Mouse (Mus musculus): ENCODE results near the gene Slc22a2. TPM values are rescaled to one million over a fixed set of nuclear protein-coding genes. Genes with fewer than 3 reads are reported as not detected.

The Slc22a2 gene
- polyA plus RNA-seq, 1 experiment = not detected

GRCm38 (mm10) chr17:12654061-12654460 is 70.1 kb downstream of the Slc22a2 start:
- Histone ChIP-seq H3K27me3 (ENCODE audit: control insufficient read depth) (no peaks in the 10 kb centered on the region), H3K36me3 (ENCODE audit: control insufficient read depth) (no peaks in the 10 kb centered on the region), H3K4me3 (replicated peaks) (no peak overlapping the region), H3K4me1 (ENCODE audit: control insufficient read depth) (no peaks in the 10 kb centered on the region), H3K9me3 (ENCODE audit: control insufficient read depth, low read length) (no peaks in the 10 kb centered on the region)
- TF ChIP-seq TAL1 (IDR thresholded peaks at IDR 0.05; ENCODE audit: low read length) (no peak), GATA1 (IDR thresholded peaks at IDR 0.05; ENCODE audit: low read length) (no peak)

DNA sequence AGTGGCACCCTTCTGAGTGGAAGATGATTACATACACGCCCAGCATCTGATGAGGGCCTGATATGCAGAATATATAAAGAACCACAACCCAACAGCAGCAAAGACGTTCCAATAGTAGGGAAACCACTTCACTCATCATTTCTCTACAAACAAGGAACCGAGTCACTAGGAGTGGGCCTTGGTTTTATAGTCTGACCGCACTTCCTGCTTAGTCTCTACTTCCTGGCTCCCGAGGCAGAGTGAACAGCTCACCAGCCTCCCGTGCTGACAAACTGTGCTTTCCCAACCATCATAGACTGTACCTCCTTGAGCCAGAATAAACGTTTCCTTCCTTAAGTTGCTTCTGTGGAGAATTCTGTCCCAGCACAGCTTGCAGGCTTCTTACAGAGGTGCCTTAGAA is 71.9 kb downstream of the Slc22a2 start:
- no peaks in the 10 kb centered on the region for H3K27me3 ChIP-seq (ENCODE audit: control insufficient read depth)
- H3K9me3 ChIP-seq (ENCODE audit: control insufficient read depth, low read length) = no peaks in the 10 kb centered on the region
- no peaks in the 10 kb centered on the region for H3K4me1 ChIP-seq (ENCODE audit: control insufficient read depth)
- no peaks in the 10 kb centered on the region for H3K36me3 ChIP-seq (ENCODE audit: control insufficient read depth)
- TF ChIP-seq GATA1 (IDR thresholded peaks at IDR 0.05; ENCODE audit: low read length) (no peak), TAL1 (IDR thresholded peaks at IDR 0.05; ENCODE audit: low read length) (no peak)
- H3K4me3 ChIP-seq (replicated peaks) = no peak overlapping the region

DNA sequence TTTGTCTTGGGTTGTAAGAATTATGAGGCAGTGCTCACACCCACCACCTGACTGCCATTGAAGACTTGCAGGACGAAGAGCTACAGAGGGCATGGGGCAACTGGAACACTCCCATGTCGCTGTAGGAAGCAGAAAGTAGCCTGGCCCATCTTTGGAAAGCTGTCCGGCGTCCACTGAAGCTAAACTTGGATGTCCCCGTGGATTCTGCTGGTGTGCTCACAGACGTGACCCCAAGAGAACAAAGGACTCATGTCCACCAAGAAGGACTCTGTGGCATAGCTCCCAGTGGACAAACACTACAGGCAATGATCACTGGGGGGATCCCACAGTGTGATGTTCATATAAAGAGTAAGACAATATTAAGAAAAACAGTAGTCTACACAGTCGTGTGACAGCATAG is 74.9 kb downstream of the Slc22a2 start:
- TF ChIP-seq TAL1 (IDR thresholded peaks at IDR 0.05; ENCODE audit: low read length) (no peak), GATA1 (IDR thresholded peaks at IDR 0.05; ENCODE audit: low read length) (no peak)
- Histone ChIP-seq H3K36me3 (ENCODE audit: control insufficient read depth) (no peaks in the 10 kb centered on the region), H3K4me1 (ENCODE audit: control insufficient read depth) (no peaks in the 10 kb centered on the region), H3K4me3 (replicated peaks) (no peak overlapping the region), H3K9me3 (ENCODE audit: control insufficient read depth, low read length) (no peaks in the 10 kb centered on the region), H3K27me3 (ENCODE audit: control insufficient read depth) (peaks cover 5% of the 10 kb centered on the region)

DNA sequence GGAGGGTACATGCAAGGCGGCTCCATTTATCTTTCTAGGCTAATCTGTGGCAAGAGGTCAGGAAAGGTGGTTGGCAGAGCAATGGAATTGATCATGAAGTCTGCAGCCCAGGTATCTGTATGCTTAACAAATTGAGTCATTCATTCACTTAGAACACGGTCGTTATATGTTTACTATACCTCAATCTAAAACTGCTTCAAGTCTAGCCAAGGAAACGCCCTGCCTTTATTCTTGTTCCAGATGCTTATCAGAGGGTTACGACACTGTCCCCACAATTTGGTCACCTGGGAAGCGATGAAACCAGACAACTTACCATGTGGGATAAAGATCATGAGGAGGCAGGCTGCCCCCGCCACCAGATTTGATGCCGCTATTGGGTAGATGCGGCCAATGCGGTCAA is 75.3 kb downstream of the Slc22a2 start:
- H3K4me1 ChIP-seq (ENCODE audit: control insufficient read depth) = no peaks in the 10 kb centered on the region
- H3K36me3 ChIP-seq (ENCODE audit: control insufficient read depth) = no peaks in the 10 kb centered on the region
- TF ChIP-seq GATA1 (IDR thresholded peaks at IDR 0.05; ENCODE audit: low read length) (no peak), TAL1 (IDR thresholded peaks at IDR 0.05; ENCODE audit: low read length) (no peak)
- H3K9me3 ChIP-seq (ENCODE audit: control insufficient read depth, low read length) = no peaks in the 10 kb centered on the region
- H3K4me3 ChIP-seq (replicated peaks) = no peak overlapping the region
- peaks cover 5% of the 10 kb centered on the region for H3K27me3 ChIP-seq (ENCODE audit: control insufficient read depth)

DNA sequence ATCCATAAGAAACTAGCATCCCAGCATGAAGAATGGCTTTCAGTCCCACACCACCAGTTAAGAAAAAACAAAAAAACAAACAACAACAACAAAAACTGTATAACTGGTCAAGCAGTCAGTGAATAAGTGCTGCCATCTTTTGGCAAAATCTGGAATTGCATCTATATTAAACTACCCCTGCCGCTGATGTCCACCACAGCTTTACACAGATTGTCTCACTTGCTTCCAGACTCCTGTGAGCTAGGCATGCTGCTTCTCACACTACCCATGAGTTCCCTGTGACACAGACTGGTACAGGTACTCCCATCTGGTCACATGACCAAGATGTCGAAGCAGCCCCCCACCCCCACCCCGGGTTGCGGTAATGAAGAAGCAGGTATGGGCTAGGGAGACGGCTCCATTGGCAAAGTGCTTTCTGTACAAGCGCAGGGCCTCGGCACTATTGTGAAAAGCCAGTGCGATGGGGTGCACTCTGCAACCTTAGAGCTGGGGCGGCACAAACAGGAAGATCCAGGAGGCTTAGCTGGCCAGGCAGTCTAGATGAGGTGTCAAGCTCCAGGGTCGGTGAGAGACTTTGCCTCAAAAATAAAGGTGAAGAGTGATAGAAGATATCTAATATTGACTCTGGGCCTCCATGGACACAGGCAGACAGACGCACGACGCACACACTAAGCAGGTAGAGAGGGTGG is 76.8 kb downstream of the Slc22a2 start:
- TF ChIP-seq TAL1 (IDR thresholded peaks at IDR 0.05; ENCODE audit: low read length) (no peak), GATA1 (IDR thresholded peaks at IDR 0.05; ENCODE audit: low read length) (no peak)
- Histone ChIP-seq H3K36me3 (ENCODE audit: control insufficient read depth) (no peaks in the 10 kb centered on the region), H3K4me1 (ENCODE audit: control insufficient read depth) (no peaks in the 10 kb centered on the region), H3K9me3 (ENCODE audit: control insufficient read depth, low read length) (no peaks in the 10 kb centered on the region), H3K27me3 (ENCODE audit: control insufficient read depth) (peaks cover 5% of the 10 kb centered on the region), H3K4me3 (replicated peaks) (no peak overlapping the region)

- no peak overlapping the region for H3K4me3 ChIP-seq (replicated peaks)
- H3K4me1 ChIP-seq (ENCODE audit: control insufficient read depth) = peaks cover 7% of the 10 kb centered on the region
- TF ChIP-seq TAL1 (IDR thresholded peaks at IDR 0.05; ENCODE audit: low read length) = no peak
- TF ChIP-seq GATA1 (IDR thresholded peaks at IDR 0.05; ENCODE audit: low read length) = no peak
- peaks cover 5% of the 10 kb centered on the region for H3K27me3 ChIP-seq (ENCODE audit: control insufficient read depth)
- no peaks in the 10 kb centered on the region for H3K9me3 ChIP-seq (ENCODE audit: control insufficient read depth, low read length)
- H3K36me3 ChIP-seq (ENCODE audit: control insufficient read depth) = no peaks in the 10 kb centered on the region
Observed at GRCm38 (mm10) chr17:12664156-12664555, 80.2 kb downstream of the Slc22a2 start.

- TF ChIP-seq TAL1 (IDR thresholded peaks at IDR 0.05; ENCODE audit: low read length) = no peak
- TF ChIP-seq GATA1 (IDR thresholded peaks at IDR 0.05; ENCODE audit: low read length) = no peak
- H3K36me3 ChIP-seq (ENCODE audit: control insufficient read depth) = no peaks in the 10 kb centered on the region
- H3K9me3 ChIP-seq (ENCODE audit: control insufficient read depth, low read length) = no peaks in the 10 kb centered on the region
- no peaks in the 10 kb centered on the region for H3K27me3 ChIP-seq (ENCODE audit: control insufficient read depth)
- H3K4me3 ChIP-seq (replicated peaks) = no peak overlapping the region
- H3K4me1 ChIP-seq (ENCODE audit: control insufficient read depth) = peaks cover 15% of the 10 kb centered on the region
Observed at GRCm38 (mm10) chr17:12668478-12669362, 84.8 kb downstream of the Slc22a2 start.

- TF ChIP-seq GATA1 (IDR thresholded peaks at IDR 0.05; ENCODE audit: low read length) = no peak
- Histone ChIP-seq H3K27me3 (ENCODE audit: control insufficient read depth) (no peaks in the 10 kb centered on the region), H3K4me3 (replicated peaks) (no peak overlapping the region), H3K36me3 (ENCODE audit: control insufficient read depth) (no peaks in the 10 kb centered on the region), H3K9me3 (ENCODE audit: control insufficient read depth, low read length) (no peaks in the 10 kb centered on the region), H3K4me1 (ENCODE audit: control insufficient read depth) (peaks cover 15% of the 10 kb centered on the region)
Observed at GRCm38 (mm10) chr17:12669363-12669679, 85.4 kb downstream of the Slc22a2 start.

GRCm38 (mm10) chr17:12671029-12671605 is 87.2 kb downstream of the Slc22a2 start:
- no peak for TF ChIP-seq TAL1 (IDR thresholded peaks at IDR 0.05; ENCODE audit: low read length)
- no peak for TF ChIP-seq GATA1 (IDR thresholded peaks at IDR 0.05; ENCODE audit: low read length)
- no peaks in the 10 kb centered on the region for H3K36me3 ChIP-seq (ENCODE audit: control insufficient read depth)
- no peaks in the 10 kb centered on the region for H3K9me3 ChIP-seq (ENCODE audit: control insufficient read depth, low read length)
- peaks cover 15% of the 10 kb centered on the region for H3K4me1 ChIP-seq (ENCODE audit: control insufficient read depth)
- no peaks in the 10 kb centered on the region for H3K27me3 ChIP-seq (ENCODE audit: control insufficient read depth)
- H3K4me3 ChIP-seq (replicated peaks) = no peak overlapping the region

Measured in erythroblast, embryonic 14.5 days (primary cell).